Mouse (Mus musculus) adrenal gland, postnatal 4 days (tissue): ENCODE data around the gene Krcc1. TPM values are rescaled to one million over a fixed set of nuclear protein-coding genes. Genes with fewer than 3 reads are reported as not detected.
A peak's percentile ranks its signal among the peaks of the same experiment; 100 is the strongest.
"Not testable (repeated sequence)": the region's sequence is repeated elsewhere in the genome, so short reads cannot be mapped to it uniquely, and the experiment has no call there.

ENCODE experiments used
- DNase-seq, 2 experiments: peaks; one replicate each; pipeline ENCODE4 v3.0.0; 2021 to 2022; ENCODE audit warnings: low spot score in 2 of 2, mixed read lengths in 2 of 2
- microRNA-seq: library from miRNA; unstranded; fragments of <30 nt; microRNA quantifications from one replicate; pipeline ENCODE4 v1.2.0, GENCODE M21; 2021
- total RNA-seq, 2 experiments: library from RNA; stranded (reverse); gene quantifications; 2 replicates each; pipeline ENCODE4 v1.2.3; 2021

Krcc1 gene
- total RNA-seq, 2 experiments from 2014 or later, result 48.8 to 55.4 TPM

DNA sequence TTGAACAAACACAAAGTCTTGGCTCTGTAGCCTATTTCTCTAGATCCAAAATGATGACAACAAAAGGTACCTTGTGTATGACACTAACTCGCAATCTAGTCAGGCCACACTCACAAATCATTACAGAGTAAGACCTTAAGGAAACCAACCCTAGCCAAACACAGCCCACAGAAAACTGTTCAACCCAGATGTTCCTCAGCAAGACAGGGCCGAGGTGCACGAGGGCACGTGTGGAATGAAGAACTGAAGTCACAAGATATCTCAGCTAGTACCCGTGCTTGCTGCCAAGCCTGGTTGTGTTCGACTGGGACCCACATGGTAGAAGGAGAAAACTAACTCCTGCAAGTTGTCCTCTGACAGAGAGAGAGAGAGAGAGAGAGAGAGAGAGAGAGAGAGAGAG is 58.4 kb downstream of the Krcc1 start:
- no peak for DNase-seq

DNA sequence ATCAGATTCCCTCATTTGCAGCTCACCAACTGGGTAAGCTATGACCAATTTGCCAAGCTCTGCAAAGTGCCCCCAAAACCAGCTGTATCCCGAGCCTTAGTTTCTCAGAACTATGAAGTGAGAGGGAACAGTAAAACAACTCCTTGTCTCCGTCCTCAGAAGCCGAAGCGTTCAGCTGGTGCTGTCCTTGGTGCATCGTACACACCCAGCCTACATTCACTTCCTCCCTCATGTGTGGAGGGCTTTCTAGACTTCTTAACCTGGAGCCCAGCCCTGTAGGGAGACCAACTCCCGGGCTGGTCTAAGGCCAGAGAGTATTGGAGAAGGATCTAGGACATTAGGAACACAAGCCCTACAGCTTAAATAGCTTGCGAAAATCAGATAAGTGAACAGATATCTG is 59.0 kb downstream of the Krcc1 start:
- no peak for DNase-seq

DNA sequence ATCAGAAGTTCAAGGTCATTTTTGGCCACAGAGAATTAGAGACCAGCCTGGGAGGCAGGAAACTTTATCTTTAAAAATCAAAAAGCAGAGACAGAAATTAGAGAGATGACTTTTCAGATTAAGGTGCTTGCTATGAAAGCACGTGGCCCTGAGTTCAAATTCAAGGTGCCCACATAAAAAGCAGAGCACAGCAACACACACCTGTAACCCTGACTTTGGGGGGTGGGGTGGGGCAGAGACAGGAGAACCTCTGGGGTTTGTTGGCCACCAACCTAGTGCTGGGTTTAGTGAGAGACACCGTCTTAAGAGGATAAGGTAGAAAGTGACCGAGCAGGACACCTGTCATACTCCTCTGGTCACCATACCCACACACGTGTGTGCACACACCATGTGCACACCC is 60.0 kb downstream of the Krcc1 start:
- DNase-seq, result not testable (repeated sequence)

DNA sequence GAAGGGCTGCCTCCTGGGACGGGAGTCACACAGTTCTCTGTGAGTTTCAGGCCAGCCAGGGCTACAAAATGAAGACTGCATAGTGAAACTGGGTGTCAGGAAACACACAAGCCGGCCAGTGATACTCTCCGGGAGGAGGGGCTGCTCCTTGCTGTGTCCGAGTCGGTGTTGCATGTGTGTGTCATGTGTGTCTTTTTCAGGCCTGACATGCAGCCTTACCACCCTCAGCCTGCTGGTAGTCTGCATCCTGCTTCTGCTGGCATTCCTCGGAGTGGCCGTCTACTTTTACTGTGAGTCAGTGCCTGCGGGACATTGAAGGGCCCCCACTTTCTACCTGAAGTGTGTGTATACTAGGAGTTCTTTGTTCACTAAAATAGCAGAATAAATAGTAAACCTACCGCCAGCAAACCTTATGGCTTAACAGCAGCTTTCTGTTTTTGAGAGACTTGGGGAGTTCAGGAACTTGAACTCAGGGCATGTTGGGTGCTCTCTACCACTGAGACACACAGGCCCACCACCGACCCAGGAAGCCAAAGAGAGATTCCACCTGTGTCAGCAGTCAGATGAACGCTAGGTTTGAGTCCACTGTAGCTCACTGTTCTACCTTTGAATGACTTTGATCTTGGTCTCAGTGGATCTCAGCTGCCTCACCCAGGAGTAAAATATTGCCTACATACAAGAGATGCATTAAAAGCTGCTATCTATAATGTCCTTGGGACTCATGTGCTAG is 60.9 kb downstream of the Krcc1 start:
- DNase-seq, result no peak

DNA sequence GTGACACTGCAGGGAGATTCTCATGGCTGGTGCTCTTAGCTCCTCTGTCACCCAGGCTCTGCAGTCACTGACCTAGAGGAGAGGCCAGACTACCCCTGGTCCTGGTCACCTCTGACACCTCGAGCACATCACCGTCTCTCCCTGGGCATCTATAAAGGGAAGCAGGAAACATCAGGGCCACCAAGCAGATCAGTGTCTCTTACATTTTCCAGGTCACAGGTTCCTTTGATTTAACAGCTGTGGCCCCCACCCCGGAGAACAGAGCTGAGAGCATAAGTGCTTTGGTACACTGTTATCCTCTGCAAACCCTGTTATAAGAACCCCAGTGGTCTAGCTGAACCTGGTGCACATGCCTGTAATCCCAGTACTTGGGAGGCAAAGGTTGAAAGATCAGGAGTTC is 61.6 kb downstream of the Krcc1 start:
- no peak for DNase-seq

DNA sequence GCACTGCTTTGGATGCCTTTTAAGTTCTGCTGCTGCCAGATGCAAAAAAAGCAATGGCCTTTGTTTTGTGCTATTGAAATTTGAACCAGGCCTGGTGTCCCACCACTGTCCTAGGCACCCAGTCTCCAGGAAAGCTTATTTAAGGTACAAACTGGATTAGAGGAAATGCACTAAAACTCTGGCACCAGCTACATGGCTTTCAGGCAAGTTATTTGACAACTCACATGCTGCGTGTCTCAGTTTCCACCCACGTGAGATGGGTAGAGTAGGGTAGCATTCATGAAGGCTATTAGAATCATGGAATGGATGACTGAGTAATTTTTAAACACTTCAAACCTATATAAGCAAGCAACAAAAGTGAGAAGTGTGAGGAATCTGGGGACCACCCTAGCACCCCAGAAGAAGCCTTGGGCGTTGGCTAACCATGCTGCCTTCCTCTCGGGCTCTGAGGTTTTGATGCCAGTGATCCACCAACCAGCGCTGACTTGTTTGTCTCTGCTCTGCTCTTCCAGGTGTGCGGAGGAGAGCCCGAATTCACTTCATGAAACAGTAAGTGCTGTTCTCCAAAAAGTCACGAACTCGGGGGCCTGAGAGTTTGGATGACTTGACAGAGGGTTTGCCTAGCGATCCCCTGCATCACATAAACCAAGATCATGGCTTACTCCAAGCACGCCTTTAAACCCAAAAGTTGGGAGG is 62.2 kb downstream of the Krcc1 start:
- DNase-seq, result no peak

Small RNA genes within 50 kb of the gene (microRNA-seq; reads per million reads assigned to microRNA genes)
- 37.3 reads per million, percentile 35 among the genes with 10 or more reads in this experiment for gene Mir8112

Other genes with a start within 250 kb of the Krcc1 start
- gene Thnsl2, start 127.2 kb upstream of the Krcc1 start, total RNA-seq, result 10 to 100 TPM; 27.9 to 31.7 TPM
- gene Fabp1, start 71.8 kb upstream of the Krcc1 start, total RNA-seq, result 100 to 1,000 TPM in 1 of 2 experiments, 1 to 10 TPM in 1; 7.4 to 190 TPM
- gene Smyd1, start 50.6 kb downstream of the Krcc1 start, total RNA-seq, result 1 to 10 TPM; 2.7 to 6.3 TPM
- not detected for gene Cd8b1, start 51.1 kb downstream of the Krcc1 start, total RNA-seq
- under 1 TPM in 1 of 2 experiments, not detected in 1; 0.40 TPM for gene Cd8a, start 101.8 kb downstream of the Krcc1 start, total RNA-seq
- gene Rmnd5a, start 169.0 kb downstream of the Krcc1 start, total RNA-seq, result 10 to 100 TPM; 75.1 to 81.6 TPM
- gene Rnf103, start 222.2 kb downstream of the Krcc1 start, total RNA-seq, result 10 to 100 TPM; 38.9 to 39.1 TPM